Comparison of ENCODE assay signal across 8 mouse cellular contexts in genomic region chr15:102295633-102296367, GRCm38 (mm10). TPM values are rescaled to one million over a fixed set of nuclear protein-coding genes. Genes with fewer than 3 reads are reported as not detected.
DNase-seq lines count a peak whose midpoint lies in the region; TF ChIP-seq lines count a peak whose summit lies in the region.

Gene Espl1, plus strand, starts transcription at chr15:102296266.

- intact Hi-C loops in gastrocnemius, adult 2 months (cut with DNase I) = no loop called here

- TF ChIP-seq CTCF in gastrocnemius, adult 2 months (IDR thresholded peaks at IDR 0.05) = no peak

- peak within 1 kb of the TSS; percentile 80 for H3K4me3 ChIP-seq in gastrocnemius, adult 2 months
- H3K4me3 ChIP-seq in megakaryocyte, embryonic 14.5 days (replicated peaks) = peak within 1 kb of the TSS; percentile 99

- H3K27ac ChIP-seq in gastrocnemius, adult 2 months = peak within 1 kb of the TSS; percentile 84

- no peaks in the 10 kb centered on the region for H3K27me3 ChIP-seq in megakaryocyte, embryonic 14.5 days (replicated peaks)

- H3K9me3 ChIP-seq in megakaryocyte, embryonic 14.5 days = no peaks in the 10 kb centered on the region

- H3K4me1 ChIP-seq in megakaryocyte, embryonic 14.5 days = peaks cover 33% of the 10 kb centered on the region

- H3K36me3 ChIP-seq in megakaryocyte, embryonic 14.5 days (replicated peaks; ENCODE audit: low read length) = peaks cover 26% of the 10 kb centered on the region

- peak; percentile 85 for DNase-seq in WW6 (ENCODE audit: low read depth, low spot score)
- peak; percentile 88 to 95 for DNase-seq in cerebellum, postnatal 4 days (ENCODE audit: low spot score in 2 of 2)
- peak; percentile 95 for DNase-seq in gastrocnemius, adult 2 months
- peak; percentile 85 for DNase-seq in hindlimb bud, embryonic 11.5 days (ENCODE audit: extremely low spot score, low read depth, low spot score)
- peak; percentile 83 to 87 for DNase-seq in left cerebral cortex, adult 8-10 months (ENCODE audit: low spot score in 2 of 2)
- DNase-seq in right cerebral cortex, postnatal 10 days (ENCODE audit: low spot score in 2 of 2) = peak; percentile 96 to 97
- peak; percentile 88 for DNase-seq in urinary bladder, postnatal 25 days (ENCODE audit: low spot score)

RNA-seq across cellular contexts. Expression of gene Espl1, which starts in this region (rescaled TPM):
- under 1 TPM; 0.06 to 0.31 TPM for total RNA-seq in gastrocnemius, adult 2 months (2021)
- total RNA-seq in left cerebral cortex, adult 8-10 months (2022) = 1 to 10 TPM in 3 of 4 experiments, under 1 TPM in 1; 0.91 to 1.5 (median 1.2) TPM
- 7.5 and 12.3 TPM in 2 replicates for polyA plus RNA-seq in megakaryocyte, embryonic 14.5 days (2012; ENCODE audit: insufficient read depth, low replicate concordance)

Comparison
In these comparisons a context has a peak if more than half of its experiments do, and no peak if none do; other contexts are left out.
1. Peak in every context shown above with its lines: DNase-seq, H3K4me3 ChIP-seq and H3K27ac ChIP-seq.
2. Peak in DNase-seq, H3K4me3 ChIP-seq and H3K27ac ChIP-seq in gastrocnemius, adult 2 months; RNA of the gene not detected or under 1 TPM.